Mouse (Mus musculus) bone marrow macrophage, adult 2 months (primary cell): ENCODE measurements at regions not wholly inside any gene's neighbourhood (a gene's known extent, or its start where the extent isn't known, plus 50 kb on each side); places are given as distances from the start of the nearest gene placed in this dataset.

ENCODE experiments used
- CTCF ChIP-seq: IDR thresholded peaks from 2 replicates; pipeline ENCODE4 v1.5.1; 2012; ENCODE audit warnings: low read depth, mild to moderate bottlenecking, low read length, moderate library complexity
- POLR2A ChIP-seq: IDR thresholded peaks from 2 replicates; pipeline ENCODE4 v1.6.1; 2012; ENCODE audit warnings: mild to moderate bottlenecking, low read depth, low read length, borderline replicate concordance

GRCm38 (mm10) chr7:115274836-115275235, 531.3 kb downstream of the Insc start:
- TF ChIP-seq CTCF (no peak), POLR2A (no peak)
